Mouse (Mus musculus) forebrain, embryonic 11.5 days (tissue): ENCODE results near the gene Ttc28. TPM values are rescaled to one million over a fixed set of nuclear protein-coding genes. Genes with fewer than 3 reads are reported as not detected.

ENCODE experiments used
- ATAC-seq: fragments of 200-750 bp; cut with Nextera tagmentation; replicated peaks from 2 replicates; pipeline ENCODE4 v1.8.0; 2017; ENCODE audit warnings: moderate TSS enrichment; ENCODE audit not compliant: low FRiP score
- DNase-seq: peaks from one replicate; pipeline ENCODE4 v3.0.0-alpha.2; 2017; ENCODE audit warnings: low spot score
- H3K27ac ChIP-seq: fragments of 300-500 bp; sonication (generic); 2 replicates; pipeline ENCODE4 v1.5.1; 2014; ENCODE audit warnings: low read depth, low read length
- H3K27me3 ChIP-seq: fragments of 300-500 bp; sonication (generic); 2 replicates; pipeline ENCODE4 v1.6.1; 2014; ENCODE audit warnings: mild to moderate bottlenecking, low read length, mixed read lengths; ENCODE audit not compliant: control insufficient read depth, insufficient read depth
- H3K36me3 ChIP-seq: fragments of 300-500 bp; sonication (generic); 2 replicates; pipeline ENCODE4 v1.6.1; 2014; ENCODE audit warnings: mild to moderate bottlenecking, low read length, moderate library complexity, mixed read lengths; ENCODE audit not compliant: control insufficient read depth, insufficient read depth
- H3K4me1 ChIP-seq: fragments of 300-500 bp; sonication (generic); replicated peaks from 2 replicates; pipeline ENCODE4 v1.6.1; 2014; ENCODE audit warnings: low read length, mixed read lengths; ENCODE audit not compliant: control insufficient read depth, insufficient read depth
- H3K4me2 ChIP-seq: fragments of 300-500 bp; sonication (generic); 2 replicates; pipeline ENCODE4 v1.6.1; 2014; ENCODE audit warnings: low read depth, mild to moderate bottlenecking, low read length, moderate library complexity, mixed read lengths; ENCODE audit not compliant: severe bottlenecking
- H3K4me3 ChIP-seq: fragments of 300-500 bp; sonication (generic); 2 replicates; pipeline ENCODE4 v1.5.1; 2014; ENCODE audit warnings: low read depth, low read length
- H3K9ac ChIP-seq: fragments of 300-500 bp; sonication (generic); 2 replicates; pipeline ENCODE4 v1.6.1; 2014; ENCODE audit warnings: low read length
- H3K9me3 ChIP-seq: fragments of 300-500 bp; sonication (generic); 2 replicates; pipeline ENCODE4 v1.6.1; 2016; ENCODE audit warnings: low read length, mixed read lengths; ENCODE audit not compliant: control insufficient read depth
- WGBS: fragments of 180-500 bp; shearing (Covaris S2); extraction: QIAGEN DNeasy Blood & Tissue Kit; methylation state at CpG from one replicate; pipeline ENCODE4 v1.1.7; 2014; 5-methylcytosine and 5-hydroxymethylcytosine counted together
- polyA plus RNA-seq: library from polyadenylated mRNA; unstranded; fragments of >200 nt; fragmentation: Nextera tagmentation; extraction: Ambion mirVana; gene quantifications from 2 replicates; pipeline ENCODE4 v1.2.1, GENCODE M21; 2014

Ttc28 gene
- polyA plus RNA-seq, 1 experiment from 2014 or later = 19.9 TPM

GRCm38 (mm10) chr5:110897114-110897788 lies 17.6 kb downstream of the Ttc28 start:
- ATAC-seq = peak; percentile 56; the same call in 1 of the 2 replicates

GRCm38 (mm10) chr5:110898169-110898568 lies 18.6 kb downstream of the Ttc28 start:
- DNase-seq (no peak), ATAC-seq (0 out of 2 replicates have a peak, but pooled peaks have one; percentile 46)
- Histone ChIP-seq H3K9me3 (no peaks in the 10 kb centered on the region), H3K4me3 (no peak overlapping the region), H3K27ac (no peak overlapping the region), H3K27me3 (no peaks in the 10 kb centered on the region), H3K4me1 (peaks cover 6% of the 10 kb centered on the region), H3K4me2 (no peak overlapping the region), H3K36me3 (peaks cover 4% of the 10 kb centered on the region; the same call in 1 of the 2 replicates), H3K9ac (no peak overlapping the region)
- 55% methylated on average over 7 of the region's 7 CpGs for WGBS

More at GRCm38 (mm10) chr5:110897114-110897788, 17.6 kb downstream of the Ttc28 start:
- Histone ChIP-seq H3K9me3 (no peaks in the 10 kb centered on the region), H3K4me2 (no peak overlapping the region), H3K27me3 (no peaks in the 10 kb centered on the region), H3K36me3 (peaks cover 4% of the 10 kb centered on the region; the same call in 1 of the 2 replicates), H3K27ac (peak overlapping the region; percentile 37), H3K4me3 (no peak overlapping the region), H3K9ac (no peak overlapping the region), H3K4me1 (peaks cover 6% of the 10 kb centered on the region)
- no peak for DNase-seq
- WGBS = 23% methylated on average over 7 of the region's 7 CpGs

- no peak for DNase-seq
- Histone ChIP-seq H3K4me3 (no peak overlapping the region), H3K27me3 (no peaks in the 10 kb centered on the region), H3K4me2 (no peak overlapping the region), H3K9me3 (no peaks in the 10 kb centered on the region), H3K27ac (no peak overlapping the region), H3K36me3 (peaks cover 4% of the 10 kb centered on the region; the same call in 1 of the 2 replicates), H3K9ac (no peak overlapping the region), H3K4me1 (peaks cover 6% of the 10 kb centered on the region)
- ATAC-seq = no peak
- WGBS = 88% methylated on average over 4 of the region's 4 CpGs
Measured at GRCm38 (mm10) chr5:110898785-110899184, 19.2 kb downstream of the Ttc28 start.

DNA sequence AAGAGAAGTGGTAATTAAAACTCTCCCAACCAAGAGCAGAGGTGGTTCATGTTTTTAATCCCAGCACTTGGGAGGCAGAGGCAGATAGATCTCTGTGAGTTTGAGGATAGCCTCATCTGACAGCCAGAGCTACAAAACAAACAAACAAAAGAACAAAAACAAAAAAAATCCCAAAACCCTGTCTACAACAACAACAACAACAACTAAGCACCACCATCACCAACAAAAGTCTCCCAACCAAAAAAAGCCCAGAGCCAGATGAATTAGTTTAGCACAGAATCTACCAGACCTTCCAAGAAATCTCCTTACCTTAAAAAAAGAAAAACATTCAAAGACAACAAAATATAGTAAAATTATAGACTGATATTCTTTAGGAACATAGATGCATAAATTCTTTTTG lies 20.7 kb downstream of the Ttc28 start:
- no peak overlapping the region for H3K4me3 ChIP-seq
- DNase-seq = no peak
- no peaks in the 10 kb centered on the region for H3K9me3 ChIP-seq
- no peak overlapping the region for H3K27ac ChIP-seq
- peaks cover 6% of the 10 kb centered on the region for H3K4me1 ChIP-seq
- no peak overlapping the region for H3K4me2 ChIP-seq
- H3K36me3 ChIP-seq = peaks cover under 1% of the 10 kb centered on the region; the same call in 1 of the 2 replicates
- H3K27me3 ChIP-seq = no peaks in the 10 kb centered on the region
- no peak overlapping the region for H3K9ac ChIP-seq
- no peak for ATAC-seq

- H3K36me3 ChIP-seq = no peaks in the 10 kb centered on the region
- H3K9me3 ChIP-seq = no peaks in the 10 kb centered on the region; the same call in 1 of the 2 replicates
- no peak overlapping the region for H3K27ac ChIP-seq
- H3K4me1 ChIP-seq = no peaks in the 10 kb centered on the region
- H3K4me2 ChIP-seq = no peak overlapping the region
- 100% methylated on average over 1 of the region's 1 CpGs for WGBS
- DNase-seq (no peak), ATAC-seq (no peak)
- H3K4me3 ChIP-seq = no peak overlapping the region
- no peaks in the 10 kb centered on the region for H3K27me3 ChIP-seq
- H3K9ac ChIP-seq = no peak overlapping the region
Measured at GRCm38 (mm10) chr5:110906708-110907107, 27.1 kb downstream of the Ttc28 start.

DNA sequence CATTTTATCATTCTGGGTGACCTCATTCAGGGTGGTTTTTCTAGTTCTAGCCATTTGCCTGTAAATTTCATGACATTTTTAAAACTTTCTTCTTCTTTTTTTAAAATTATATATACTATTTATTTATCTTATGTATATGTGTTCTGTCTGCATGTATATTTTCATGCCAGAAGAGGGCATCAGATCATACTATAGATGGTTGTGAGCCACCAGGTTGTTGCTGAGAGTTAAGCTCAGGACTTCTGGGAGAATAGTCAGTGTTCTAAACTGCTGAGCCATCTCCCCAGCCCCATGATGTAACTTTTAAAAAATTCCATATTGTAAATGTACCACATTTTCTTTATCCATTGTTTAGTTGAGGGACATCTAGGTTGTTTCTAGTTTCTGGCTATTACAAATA lies 29.3 kb downstream of the Ttc28 start:
- H3K9me3 ChIP-seq = no peaks in the 10 kb centered on the region; the same call in 1 of the 2 replicates
- no peak overlapping the region for H3K9ac ChIP-seq
- H3K4me2 ChIP-seq = no peak overlapping the region
- no peaks in the 10 kb centered on the region for H3K36me3 ChIP-seq
- ATAC-seq = no peak
- H3K27ac ChIP-seq = no peak overlapping the region
- no peaks in the 10 kb centered on the region for H3K27me3 ChIP-seq
- no peak for DNase-seq
- no peak overlapping the region for H3K4me3 ChIP-seq
- H3K4me1 ChIP-seq = no peaks in the 10 kb centered on the region

DNA sequence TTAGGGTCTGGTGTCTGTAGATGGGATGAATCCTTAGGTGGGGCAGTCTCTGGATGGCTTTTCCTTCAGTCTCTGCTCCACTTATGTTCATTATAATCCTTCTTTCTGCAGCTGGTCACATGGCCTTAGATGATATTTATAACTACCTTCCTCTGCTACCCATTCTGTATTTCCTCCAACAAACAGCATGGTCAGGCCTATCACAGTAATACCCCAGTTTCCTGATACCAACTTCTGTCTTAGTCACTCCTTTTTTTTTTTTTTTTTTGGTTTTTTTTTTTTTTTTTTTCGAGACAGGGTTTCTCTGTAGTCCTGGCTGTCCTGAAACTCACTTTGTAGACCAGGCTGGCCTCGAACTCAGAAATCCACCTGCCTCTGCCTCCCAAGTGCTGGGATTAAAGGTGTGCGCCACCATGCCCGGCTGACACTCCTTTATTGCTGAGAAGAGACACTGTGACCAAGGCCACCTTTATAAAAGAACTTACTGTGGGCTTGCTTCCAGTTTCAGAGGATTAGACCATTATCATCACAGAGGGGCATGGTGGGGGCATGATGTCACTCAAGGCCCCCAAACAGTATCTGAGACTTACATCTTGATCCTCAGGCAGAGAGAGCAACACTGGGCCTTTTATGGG lies 30.5 kb downstream of the Ttc28 start:
- ATAC-seq (no peak), DNase-seq (no peak)
- Histone ChIP-seq H3K9me3 (no peaks in the 10 kb centered on the region; the same call in 1 of the 2 replicates), H3K4me3 (no peak overlapping the region), H3K27ac (no peak overlapping the region), H3K27me3 (no peaks in the 10 kb centered on the region), H3K36me3 (no peaks in the 10 kb centered on the region), H3K4me2 (no peak overlapping the region), H3K4me1 (no peaks in the 10 kb centered on the region), H3K9ac (no peak overlapping the region)
- WGBS = 93% methylated on average over 4 of the region's 4 CpGs

- no peaks in the 10 kb centered on the region for H3K4me1 ChIP-seq
- H3K4me2 ChIP-seq = no peak overlapping the region
- H3K36me3 ChIP-seq = no peaks in the 10 kb centered on the region
- no peaks in the 10 kb centered on the region for H3K27me3 ChIP-seq
- no peak overlapping the region for H3K4me3 ChIP-seq
- ATAC-seq = no peak
- no peak overlapping the region for H3K9ac ChIP-seq
- 92% methylated on average over 11 of the region's 11 CpGs for WGBS
- no peaks in the 10 kb centered on the region for H3K9me3 ChIP-seq
- H3K27ac ChIP-seq = no peak overlapping the region
- no peak for DNase-seq
Measured at GRCm38 (mm10) chr5:110914859-110915258, 35.3 kb downstream of the Ttc28 start.
